Mouse (Mus musculus) heart, embryonic 13.5 days (tissue): ENCODE measurements around the gene B3gnt7. TPM values are rescaled to one million over a fixed set of nuclear protein-coding genes. Genes with fewer than 3 reads are reported as not detected.

Source experiments
- ATAC-seq: fragments of 200-750 bp; cut with Nextera tagmentation; 2 replicates; pipeline ENCODE4 v1.8.0; 2017; ENCODE audit warnings: moderate TSS enrichment; ENCODE audit not compliant: insufficient number of reproducible peaks, low FRiP score, low TSS enrichment; ENCODE audit errors: extremely low read depth
- H3K27ac ChIP-seq: fragments of 300-500 bp; sonication (generic); replicated peaks from 2 replicates; pipeline ENCODE4 v1.5.1; 2015; ENCODE audit warnings: moderate library complexity, mild to moderate bottlenecking, inconsistent platforms
- H3K27me3 ChIP-seq: fragments of 300-500 bp; sonication (generic); replicated peaks from 2 replicates; pipeline ENCODE4 v1.6.1; 2015; ENCODE audit warnings: mild to moderate bottlenecking, inconsistent platforms
- H3K36me3 ChIP-seq: fragments of 300-500 bp; sonication (generic); 2 replicates; pipeline ENCODE4 v1.6.1; 2015; ENCODE audit warnings: mild to moderate bottlenecking, inconsistent platforms
- H3K4me1 ChIP-seq: fragments of 300-500 bp; sonication (generic); 2 replicates; pipeline ENCODE4 v1.6.1; 2015; ENCODE audit warnings: inconsistent platforms
- H3K4me2 ChIP-seq: fragments of 300-500 bp; sonication (generic); 2 replicates; pipeline ENCODE4 v1.6.1; 2015; ENCODE audit warnings: inconsistent platforms, mild to moderate bottlenecking, moderate library complexity
- H3K4me3 ChIP-seq: fragments of 300-500 bp; sonication (generic); 2 replicates; pipeline ENCODE4 v1.5.1; 2015; ENCODE audit warnings: moderate library complexity, mild to moderate bottlenecking, inconsistent platforms
- H3K9ac ChIP-seq: fragments of 300-500 bp; sonication (generic); 2 replicates; pipeline ENCODE4 v1.6.1; 2015; ENCODE audit warnings: inconsistent platforms, mild to moderate bottlenecking, moderate library complexity
- H3K9me3 ChIP-seq: fragments of 300-500 bp; sonication (generic); 2 replicates; pipeline ENCODE4 v1.6.1; 2016; ENCODE audit warnings: inconsistent platforms
- WGBS: fragments of 180-500 bp; shearing (Covaris S2); methylation state at CpG from one replicate; pipeline ENCODE4 v1.1.7; 2015; ENCODE audit warnings: mixed read lengths; 5-methylcytosine and 5-hydroxymethylcytosine counted together
- polyA plus RNA-seq: library from polyadenylated mRNA; unstranded; fragments of >200 nt; fragmentation: Nextera tagmentation; extraction: Ambion mirVana; gene quantifications from 2 replicates; pipeline ENCODE4 v1.2.1, GENCODE M21; 2015

Gene B3gnt7
- polyA plus RNA-seq, 1 experiment from 2014 or later = 4.5 TPM

DNA sequence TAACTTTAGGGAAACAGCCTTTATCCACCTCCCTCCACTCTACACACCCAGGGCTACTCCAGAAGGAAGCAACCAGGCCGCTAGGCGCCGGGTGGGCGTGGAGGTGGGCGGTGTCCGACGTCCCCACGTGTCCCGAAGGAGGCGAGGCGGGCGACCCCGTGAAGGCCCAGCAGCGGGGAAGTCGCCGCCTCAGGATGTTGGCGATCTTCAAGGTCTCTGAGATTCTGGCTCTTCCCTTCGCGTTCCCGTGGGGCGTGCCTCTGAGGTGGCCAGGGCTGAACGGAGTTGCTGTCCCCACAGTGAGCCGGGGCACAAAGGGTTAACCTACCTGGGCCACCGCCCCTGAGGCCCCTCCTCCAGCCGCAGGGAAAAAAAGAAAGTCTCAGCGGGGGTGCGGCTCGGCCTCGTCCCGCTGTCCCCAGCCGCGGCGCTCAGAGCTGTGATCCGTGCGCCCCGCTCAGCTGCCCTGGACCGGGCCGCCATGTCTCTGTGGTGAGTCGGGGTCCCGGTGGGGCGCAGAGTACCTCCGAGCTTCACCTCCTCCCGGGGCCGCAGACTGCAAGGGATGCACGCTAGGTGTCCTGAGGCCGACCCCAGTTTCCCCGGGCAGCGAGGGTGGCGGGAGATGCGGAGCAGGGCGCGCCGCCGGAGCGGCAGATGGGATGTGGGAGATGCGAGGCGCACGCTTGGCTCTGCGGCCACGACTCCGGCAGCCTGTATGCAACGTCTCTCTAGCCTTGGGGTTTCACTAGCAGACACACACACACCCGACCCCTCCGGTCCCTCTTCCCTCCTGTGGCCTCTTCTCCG lies 636 bp downstream of the B3gnt7 start:
- peak overlapping the region; percentile 67 for H3K4me3 ChIP-seq
- no peaks in the 10 kb centered on the region for H3K9me3 ChIP-seq
- ATAC-seq = no peak; the same call in 1 of the 2 replicates
- WGBS = 1% methylated on average over 64 of the region's 65 CpGs
- H3K27me3 ChIP-seq = peaks cover 67% of the 10 kb centered on the region
- H3K4me1 ChIP-seq = peaks cover 23% of the 10 kb centered on the region
- no peaks in the 10 kb centered on the region for H3K36me3 ChIP-seq
- H3K4me2 ChIP-seq = peak overlapping the region; percentile 98
- H3K9ac ChIP-seq = peak overlapping the region; percentile 78
- H3K27ac ChIP-seq = no peak overlapping the region

DNA sequence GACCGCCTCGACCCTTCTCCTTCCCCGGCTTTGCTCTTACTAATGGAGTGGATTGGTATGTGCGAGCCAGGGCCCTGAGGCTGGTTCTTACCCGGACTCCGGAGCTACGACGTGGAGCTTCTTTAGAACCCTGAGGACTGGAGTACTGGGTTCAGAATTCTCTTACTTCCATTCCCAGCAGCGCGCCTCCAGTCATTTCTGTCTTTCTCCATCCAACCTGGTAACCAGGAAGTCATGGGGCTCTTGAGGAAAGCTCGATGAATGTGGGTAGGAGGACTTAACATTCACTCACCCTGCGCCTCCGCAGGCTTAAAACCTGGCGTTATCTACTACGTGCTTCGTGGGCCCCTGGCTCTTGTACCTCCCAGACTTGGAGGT lies 1.2 kb downstream of the B3gnt7 start:
- Histone ChIP-seq H3K36me3 (no peaks in the 10 kb centered on the region), H3K9me3 (no peaks in the 10 kb centered on the region), H3K4me2 (peak overlapping the region; percentile 98), H3K4me3 (peak overlapping the region; percentile 67), H3K4me1 (peaks cover 23% of the 10 kb centered on the region), H3K27ac (no peak overlapping the region), H3K27me3 (peaks cover 67% of the 10 kb centered on the region), H3K9ac (peak overlapping the region; percentile 78)
- no peak for ATAC-seq
- WGBS = 2% methylated on average over 16 of the region's 16 CpGs

DNA sequence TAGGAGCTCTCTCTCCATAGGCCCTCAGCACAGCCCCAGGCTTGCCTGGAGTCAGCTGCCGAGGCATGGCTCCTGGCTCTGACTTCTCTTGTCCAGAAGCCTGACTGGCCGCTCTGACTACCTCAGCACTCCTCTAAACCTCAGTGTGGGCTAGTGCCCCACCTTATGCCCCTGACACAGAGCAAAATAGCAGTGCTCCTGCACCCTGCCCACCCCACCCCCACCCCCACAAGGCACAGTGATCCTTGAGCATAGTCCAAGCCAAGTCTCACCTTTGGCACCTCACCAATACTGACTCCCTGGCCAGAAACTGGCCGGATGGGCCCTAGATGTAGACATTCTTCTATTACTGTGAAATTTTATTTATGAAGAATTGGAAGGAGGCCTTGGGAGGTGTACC lies 4.1 kb downstream of the B3gnt7 start:
- Histone ChIP-seq H3K27ac (no peak overlapping the region), H3K9me3 (no peaks in the 10 kb centered on the region), H3K4me1 (peaks cover 17% of the 10 kb centered on the region), H3K4me3 (no peak overlapping the region), H3K27me3 (peaks cover 56% of the 10 kb centered on the region), H3K9ac (no peak overlapping the region), H3K36me3 (no peaks in the 10 kb centered on the region), H3K4me2 (no peak overlapping the region)
- WGBS = 75% methylated on average over 3 of the region's 3 CpGs
- no peak for ATAC-seq

DNA sequence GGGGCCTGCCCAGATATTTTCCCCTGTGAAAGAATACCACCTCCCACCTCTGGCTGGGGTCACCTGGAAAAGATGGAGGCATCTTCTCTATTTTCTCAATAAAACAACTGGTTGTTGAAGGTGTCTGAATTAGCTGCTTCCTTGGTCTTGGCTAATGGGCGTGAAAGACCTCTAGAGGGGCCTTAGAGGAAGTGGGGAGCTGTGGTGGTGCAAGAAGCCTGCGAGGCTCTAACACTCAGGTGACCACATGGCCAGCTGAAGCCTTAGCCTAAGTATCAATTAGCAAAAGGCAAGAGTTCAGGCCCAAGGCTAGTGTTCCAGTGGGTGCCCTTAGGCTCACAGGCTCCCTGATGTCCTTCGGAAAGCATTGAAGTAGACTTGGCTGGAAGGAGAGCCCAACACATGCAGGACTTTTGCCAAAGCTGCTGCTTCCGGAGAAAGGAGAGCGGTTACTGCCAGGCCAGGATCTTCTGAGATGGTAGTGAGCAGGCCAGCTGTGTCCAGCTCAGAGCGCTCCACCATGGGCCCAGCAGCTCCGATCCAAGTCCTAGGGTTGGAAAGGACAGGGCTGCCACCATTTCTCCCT lies 4.6 kb downstream of the B3gnt7 start:
- WGBS = 83% methylated on average over 7 of the region's 7 CpGs
- Histone ChIP-seq H3K4me3 (no peak overlapping the region), H3K9me3 (no peaks in the 10 kb centered on the region), H3K27ac (no peak overlapping the region), H3K27me3 (peaks cover 50% of the 10 kb centered on the region), H3K4me1 (peaks cover 17% of the 10 kb centered on the region), H3K36me3 (no peaks in the 10 kb centered on the region), H3K9ac (no peak overlapping the region), H3K4me2 (no peak overlapping the region)
- no peak for ATAC-seq

DNA sequence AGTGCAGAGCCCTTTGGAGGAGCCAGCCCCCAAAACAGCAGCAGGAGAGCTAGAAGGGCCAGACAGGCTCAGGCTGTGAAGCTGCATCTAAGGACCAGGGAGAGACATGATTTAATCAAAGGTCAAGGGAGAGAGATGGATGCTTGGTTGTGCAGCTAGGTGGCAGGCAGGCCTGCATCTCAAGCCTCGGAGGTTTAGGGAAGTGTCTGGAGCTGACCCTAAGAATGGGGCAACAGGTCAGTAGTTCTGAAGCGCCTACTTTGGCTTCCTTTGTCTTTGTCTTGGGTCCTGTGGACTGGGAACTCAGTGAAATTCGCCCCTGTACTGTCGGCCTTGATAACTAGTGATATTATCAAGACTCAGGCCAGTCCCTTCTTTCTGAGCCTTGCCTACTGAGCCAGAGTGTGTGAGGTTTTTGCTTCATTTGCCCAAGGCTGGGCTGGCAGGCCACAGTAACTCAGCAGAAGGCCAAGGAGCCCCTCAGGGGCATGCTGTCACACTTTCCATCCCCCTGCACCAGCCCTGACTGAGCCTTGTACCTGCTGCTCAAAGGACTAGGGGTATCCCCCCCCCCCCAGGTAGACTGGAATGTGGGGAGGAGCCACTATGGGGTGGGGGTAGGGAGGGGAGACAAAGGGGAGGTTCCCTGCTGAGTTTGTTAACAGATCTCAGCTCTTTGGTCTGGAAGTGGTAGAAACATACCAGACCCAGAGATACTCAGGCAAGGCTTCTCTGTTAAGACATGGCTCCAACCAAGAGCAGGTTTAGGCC lies 5.4 kb downstream of the B3gnt7 start:
- 44% methylated on average over 4 of the region's 4 CpGs for WGBS
- no peak overlapping the region for H3K9ac ChIP-seq
- no peak for ATAC-seq
- H3K27ac ChIP-seq = no peak overlapping the region
- H3K36me3 ChIP-seq = no peaks in the 10 kb centered on the region
- H3K4me2 ChIP-seq = no peak overlapping the region
- no peaks in the 10 kb centered on the region for H3K9me3 ChIP-seq
- H3K4me3 ChIP-seq = no peak overlapping the region
- H3K27me3 ChIP-seq = peaks cover 43% of the 10 kb centered on the region
- H3K4me1 ChIP-seq = peaks cover 12% of the 10 kb centered on the region

DNA sequence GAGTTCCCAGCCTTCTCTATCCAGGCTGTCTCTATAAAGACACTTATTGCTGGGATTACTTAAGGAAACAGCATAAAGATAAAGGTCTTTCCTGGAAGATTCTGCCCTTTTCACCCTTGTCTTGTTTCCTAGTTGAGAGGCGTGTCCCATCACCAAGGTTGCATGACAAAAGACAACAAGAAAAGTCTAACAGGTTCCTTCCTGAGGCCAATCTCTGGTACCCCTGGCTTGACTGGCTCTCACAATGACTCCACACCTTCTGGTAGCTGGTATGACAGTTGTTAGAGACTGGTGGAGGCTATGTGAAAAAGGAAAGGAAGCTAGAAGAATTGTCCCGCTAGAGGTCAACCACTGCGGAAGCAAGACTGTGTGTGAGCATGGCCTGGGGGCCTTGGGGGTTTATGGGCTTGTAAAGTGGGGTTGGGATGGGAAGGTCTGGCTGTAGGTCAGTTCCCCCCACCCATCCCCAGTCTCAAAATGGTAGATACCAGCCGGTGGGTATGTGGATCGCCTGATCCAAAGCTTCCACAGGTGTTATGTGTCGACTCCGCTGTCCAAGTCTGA lies 6.7 kb downstream of the B3gnt7 start:
- ATAC-seq = no peak
- 84% methylated on average over 7 of the region's 7 CpGs for WGBS
- Histone ChIP-seq H3K9me3 (no peaks in the 10 kb centered on the region), H3K27me3 (peaks cover 35% of the 10 kb centered on the region), H3K4me3 (no peak overlapping the region), H3K9ac (no peak overlapping the region), H3K4me1 (peaks cover under 1% of the 10 kb centered on the region; the same call in 1 of the 2 replicates), H3K36me3 (no peaks in the 10 kb centered on the region), H3K27ac (no peak overlapping the region), H3K4me2 (no peak overlapping the region)

DNA sequence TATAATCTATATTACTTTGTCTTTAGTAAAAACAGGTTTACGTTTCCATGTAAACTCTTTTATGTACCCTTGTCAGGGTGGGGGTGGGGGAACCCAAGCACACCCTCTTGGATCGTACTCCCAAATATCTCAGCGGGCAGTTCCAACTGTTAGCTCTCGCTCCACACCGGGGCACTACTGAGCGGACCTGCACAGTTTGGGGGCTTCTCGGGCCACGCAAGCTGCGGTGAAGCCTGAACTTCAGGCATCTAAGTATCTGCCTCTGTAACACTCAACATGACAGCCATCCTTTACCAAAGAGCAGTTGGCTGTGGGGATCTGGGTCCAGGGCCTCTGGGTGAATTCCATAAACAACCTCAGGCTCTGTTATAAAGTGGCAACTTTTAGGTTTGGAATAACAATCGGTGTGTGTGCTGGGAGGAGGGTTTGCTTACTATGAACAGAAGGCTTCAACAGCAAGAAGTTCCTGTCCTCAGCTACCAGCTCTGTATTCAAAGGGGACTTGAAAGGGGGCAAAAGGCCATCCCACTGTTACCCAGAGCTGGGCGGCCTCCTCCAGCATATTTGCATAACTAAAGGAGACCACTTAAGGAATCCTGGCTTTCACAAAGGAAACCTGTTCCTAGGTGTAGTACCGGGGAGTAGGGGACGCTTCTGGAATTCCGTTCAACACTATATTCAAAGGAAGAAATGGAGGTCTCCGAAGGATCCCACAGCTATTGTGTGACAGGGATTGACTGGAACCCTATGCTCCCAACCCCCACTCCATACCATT lies 8.1 kb downstream of the B3gnt7 start:
- H3K9ac ChIP-seq = no peak overlapping the region
- no peak overlapping the region for H3K4me2 ChIP-seq
- H3K9me3 ChIP-seq = no peaks in the 10 kb centered on the region
- H3K36me3 ChIP-seq = no peaks in the 10 kb centered on the region
- no peak overlapping the region for H3K4me3 ChIP-seq
- WGBS = 39% methylated on average over 15 of the region's 15 CpGs
- no peak for ATAC-seq
- H3K27me3 ChIP-seq = peaks cover 21% of the 10 kb centered on the region
- no peaks in the 10 kb centered on the region; the same call in 1 of the 2 replicates for H3K4me1 ChIP-seq
- H3K27ac ChIP-seq = no peak overlapping the region

DNA sequence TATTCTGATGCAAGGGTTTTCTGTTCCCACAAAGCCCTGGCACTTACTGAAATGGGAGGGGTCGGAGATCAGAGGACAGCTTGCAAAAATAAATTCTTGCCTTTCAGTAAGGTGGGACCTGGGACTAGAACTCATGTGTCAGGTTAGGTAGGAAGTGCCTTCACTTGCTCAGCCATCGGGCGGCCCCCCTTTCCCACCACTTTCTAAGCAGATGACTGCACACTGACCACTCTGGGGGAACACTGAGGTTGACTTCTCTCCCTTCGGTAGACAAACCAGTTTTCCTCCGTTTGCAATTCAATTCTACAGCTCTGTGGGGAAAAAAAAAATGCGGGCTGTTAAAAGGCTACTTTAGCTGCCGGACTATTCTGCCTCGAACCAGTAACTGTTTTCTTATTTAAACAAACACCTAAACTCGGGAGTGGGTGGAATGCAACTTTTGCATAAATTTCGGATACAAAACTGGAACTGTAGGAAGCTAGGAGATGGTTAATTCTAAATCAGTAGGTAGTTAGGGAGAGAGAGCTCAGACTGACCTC lies 8.9 kb downstream of the B3gnt7 start:
- Histone ChIP-seq H3K27me3 (peaks cover 15% of the 10 kb centered on the region; the same call in 1 of the 2 replicates), H3K9ac (no peak overlapping the region), H3K36me3 (no peaks in the 10 kb centered on the region), H3K4me1 (no peaks in the 10 kb centered on the region; the same call in 1 of the 2 replicates), H3K4me2 (no peak overlapping the region), H3K9me3 (no peaks in the 10 kb centered on the region), H3K27ac (no peak overlapping the region), H3K4me3 (no peak overlapping the region)
- 47% methylated on average over 10 of the region's 10 CpGs for WGBS
- no peak for ATAC-seq

DNA sequence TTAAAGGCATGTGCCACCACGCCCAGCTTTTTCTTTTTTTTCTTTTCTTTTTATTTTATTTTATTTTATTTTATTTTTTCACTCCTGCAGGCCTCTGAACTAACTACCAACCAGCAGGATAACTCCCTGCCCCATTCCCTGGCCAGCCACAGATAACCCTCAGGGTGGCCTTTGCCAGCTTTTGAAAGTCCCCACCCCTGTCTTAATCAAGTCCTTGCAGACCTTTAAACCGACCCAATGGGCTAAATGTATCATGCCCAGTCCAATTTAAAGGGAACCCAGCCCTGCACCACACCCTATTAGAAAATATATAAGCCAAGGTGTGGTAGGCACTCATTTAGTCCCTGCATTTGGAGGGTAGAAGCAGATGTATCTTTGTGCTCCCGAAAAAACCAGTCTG lies 9.6 kb downstream of the B3gnt7 start:
- no peak overlapping the region for H3K9ac ChIP-seq
- no peak overlapping the region for H3K4me2 ChIP-seq
- no peaks in the 10 kb centered on the region; the same call in 1 of the 2 replicates for H3K4me1 ChIP-seq
- H3K4me3 ChIP-seq = no peak overlapping the region
- ATAC-seq = no peak
- peaks cover 15% of the 10 kb centered on the region; the same call in 1 of the 2 replicates for H3K27me3 ChIP-seq
- no peak overlapping the region for H3K27ac ChIP-seq
- WGBS = 73% methylated on average over 3 of the region's 3 CpGs
- no peaks in the 10 kb centered on the region for H3K9me3 ChIP-seq
- no peaks in the 10 kb centered on the region for H3K36me3 ChIP-seq

DNA sequence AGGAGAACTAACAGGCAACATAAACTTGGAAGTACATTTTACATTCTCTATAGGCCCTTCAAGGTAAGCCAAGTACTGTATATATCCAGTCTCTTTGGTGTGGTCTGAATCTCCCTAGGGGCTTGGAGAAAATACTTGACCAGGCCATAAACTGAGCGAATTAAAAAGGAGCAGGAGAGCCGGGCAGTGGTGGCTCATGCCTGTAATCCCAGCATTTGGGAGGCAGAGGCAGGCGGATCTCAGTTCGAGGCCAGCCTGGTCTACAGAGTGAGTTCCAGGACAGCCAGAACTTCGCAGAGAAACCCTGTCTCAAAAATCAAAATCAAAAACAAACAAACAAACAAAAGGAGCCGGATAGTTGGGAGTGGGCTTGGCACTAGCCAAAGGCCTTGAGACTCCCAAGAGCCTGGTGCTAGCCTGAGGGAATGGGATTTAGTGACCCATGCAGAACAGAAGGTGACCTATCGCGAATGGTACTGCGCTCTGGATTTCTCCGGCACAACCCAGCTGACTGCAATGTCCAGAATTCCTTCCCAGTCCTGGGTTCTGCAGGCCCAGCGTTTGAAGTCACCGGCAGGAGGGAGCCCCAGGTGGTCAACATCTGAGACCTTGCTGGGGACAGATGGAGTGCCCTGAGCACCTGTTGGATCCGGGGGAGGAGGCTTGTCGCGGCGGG lies 10.6 kb downstream of the B3gnt7 start:
- ATAC-seq = no peak
- no peak overlapping the region for H3K9ac ChIP-seq
- H3K27ac ChIP-seq = no peak overlapping the region
- no peaks in the 10 kb centered on the region; the same call in 1 of the 2 replicates for H3K4me1 ChIP-seq
- H3K36me3 ChIP-seq = no peaks in the 10 kb centered on the region
- WGBS = 47% methylated on average over 16 of the region's 16 CpGs
- no peaks in the 10 kb centered on the region for H3K9me3 ChIP-seq
- H3K4me2 ChIP-seq = peak overlapping the region; percentile 37
- H3K4me3 ChIP-seq = no peak overlapping the region; the same call in 1 of the 2 replicates
- H3K27me3 ChIP-seq = peaks cover 12% of the 10 kb centered on the region; the same call in 1 of the 2 replicates
